Mouse (Mus musculus) naive thymus-derived CD4-positive, alpha-beta T cell, adult 2 months (primary cell): ENCODE measurements around the gene Ryr3.

Experiments
- DNase-seq: peaks from one replicate; pipeline ENCODE4 v3.0.0-alpha.2; 2011; ENCODE audit warnings: low read depth

Gene Ryr3

GRCm38 (mm10) chr2:113216746-113217461 is at the start of gene Ryr3:
Gene Ryr3 (minus strand): TSS chr2:113217096.
- DNase-seq = no peak

- no peak for DNase-seq
Measured at GRCm38 (mm10) chr2:113238871-113239270, 22.0 kb upstream of the Ryr3 start.

GRCm38 (mm10) chr2:113236993-113237392 is 20.1 kb upstream of the Ryr3 start:
- no peak for DNase-seq

- DNase-seq = peak; percentile 1
Measured at GRCm38 (mm10) chr2:113234559-113234958, 17.7 kb upstream of the Ryr3 start.

GRCm38 (mm10) chr2:113233356-113233755 is 16.5 kb upstream of the Ryr3 start:
- no peak for DNase-seq

GRCm38 (mm10) chr2:113216105-113216745 is 671 bp downstream of the Ryr3 start:
- DNase-seq = no peak

- no peak for DNase-seq
Measured at GRCm38 (mm10) chr2:113210023-113210422, 6.9 kb downstream of the Ryr3 start.

GRCm38 (mm10) chr2:113209263-113209662 is 7.6 kb downstream of the Ryr3 start:
- DNase-seq = no peak

GRCm38 (mm10) chr2:113202857-113203256 is 14.0 kb downstream of the Ryr3 start:
- DNase-seq = no peak

GRCm38 (mm10) chr2:113199030-113199679 is 17.7 kb downstream of the Ryr3 start:
- DNase-seq = no peak

GRCm38 (mm10) chr2:113187158-113187557 is 29.7 kb downstream of the Ryr3 start:
- DNase-seq = no peak

- DNase-seq = no peak
Measured at GRCm38 (mm10) chr2:113181701-113182100, 35.2 kb downstream of the Ryr3 start.

GRCm38 (mm10) chr2:113178047-113178446 is 38.8 kb downstream of the Ryr3 start:
- no peak for DNase-seq

GRCm38 (mm10) chr2:113176337-113176736 is 40.6 kb downstream of the Ryr3 start:
- DNase-seq = no peak

GRCm38 (mm10) chr2:113168096-113168495 is 48.8 kb downstream of the Ryr3 start:
- DNase-seq = no peak

- DNase-seq = no peak
Measured at GRCm38 (mm10) chr2:113161494-113161893, 55.4 kb downstream of the Ryr3 start.

GRCm38 (mm10) chr2:113137766-113138165 is 79.1 kb downstream of the Ryr3 start:
- DNase-seq = no peak

GRCm38 (mm10) chr2:113123476-113123875 is 93.4 kb downstream of the Ryr3 start:
- DNase-seq = no peak

- no peak for DNase-seq
Measured at GRCm38 (mm10) chr2:113119080-113119479, 97.8 kb downstream of the Ryr3 start.

GRCm38 (mm10) chr2:113116788-113117187 is 100.1 kb downstream of the Ryr3 start:
- no peak for DNase-seq

GRCm38 (mm10) chr2:113115897-113116283 is 101.0 kb downstream of the Ryr3 start:
- no peak for DNase-seq

- DNase-seq = no peak
Measured at GRCm38 (mm10) chr2:113115248-113115896, 101.5 kb downstream of the Ryr3 start.

GRCm38 (mm10) chr2:113104609-113105008 is 112.3 kb downstream of the Ryr3 start:
- no peak for DNase-seq
